Mouse (Mus musculus) limb, embryonic 15.5 days (tissue): ENCODE measurements around the gene S100a4. TPM values are rescaled to one million over a fixed set of nuclear protein-coding genes. Genes with fewer than 3 reads are reported as not detected.

ENCODE experiments used
- ATAC-seq: fragments of 200-750 bp; cut with Nextera tagmentation; 2 replicates; pipeline ENCODE4 v1.8.0; 2017; ENCODE audit warnings: low read depth, moderate TSS enrichment; ENCODE audit not compliant: insufficient number of reproducible peaks, low FRiP score, low TSS enrichment
- H3K27ac ChIP-seq: fragments of 300-500 bp; sonication (generic); 2 replicates; pipeline ENCODE4 v1.5.1; 2015; ENCODE audit warnings: moderate library complexity, mild to moderate bottlenecking, inconsistent platforms
- H3K27me3 ChIP-seq: fragments of 300-500 bp; sonication (generic); 2 replicates; pipeline ENCODE4 v1.6.1; 2015; ENCODE audit warnings: inconsistent platforms
- H3K36me3 ChIP-seq: fragments of 300-500 bp; sonication (generic); 2 replicates; pipeline ENCODE4 v1.6.1; 2015; ENCODE audit warnings: inconsistent platforms
- H3K4me1 ChIP-seq: fragments of 300-500 bp; sonication (generic); 2 replicates; pipeline ENCODE4 v1.6.1; 2015; ENCODE audit warnings: inconsistent platforms
- H3K4me2 ChIP-seq: fragments of 300-500 bp; sonication (generic); 2 replicates; pipeline ENCODE4 v1.6.1; 2015; ENCODE audit warnings: mild to moderate bottlenecking, inconsistent platforms
- H3K4me3 ChIP-seq: fragments of 300-500 bp; sonication (generic); 2 replicates; pipeline ENCODE4 v1.5.1; 2015; ENCODE audit warnings: mild to moderate bottlenecking, inconsistent platforms
- H3K9ac ChIP-seq: fragments of 300-500 bp; sonication (generic); 2 replicates; pipeline ENCODE4 v1.6.1; 2015; ENCODE audit warnings: inconsistent platforms
- H3K9me3 ChIP-seq: fragments of 300-500 bp; sonication (generic); 2 replicates; pipeline ENCODE4 v1.6.1; 2016; ENCODE audit warnings: inconsistent platforms
- WGBS: fragments of 180-500 bp; shearing (Covaris S2); methylation state at CpG from one replicate; pipeline ENCODE4 v1.1.7; 2015; 5-methylcytosine and 5-hydroxymethylcytosine counted together
- polyA plus RNA-seq: library from polyadenylated mRNA; unstranded; fragments of >200 nt; fragmentation: Nextera tagmentation; extraction: Ambion mirVana; gene quantifications from 2 replicates; pipeline ENCODE4 v1.2.1, GENCODE M21; 2015

Gene S100a4
- polyA plus RNA-seq, 1 experiment from 2014 or later, result 21.0 TPM

DNA sequence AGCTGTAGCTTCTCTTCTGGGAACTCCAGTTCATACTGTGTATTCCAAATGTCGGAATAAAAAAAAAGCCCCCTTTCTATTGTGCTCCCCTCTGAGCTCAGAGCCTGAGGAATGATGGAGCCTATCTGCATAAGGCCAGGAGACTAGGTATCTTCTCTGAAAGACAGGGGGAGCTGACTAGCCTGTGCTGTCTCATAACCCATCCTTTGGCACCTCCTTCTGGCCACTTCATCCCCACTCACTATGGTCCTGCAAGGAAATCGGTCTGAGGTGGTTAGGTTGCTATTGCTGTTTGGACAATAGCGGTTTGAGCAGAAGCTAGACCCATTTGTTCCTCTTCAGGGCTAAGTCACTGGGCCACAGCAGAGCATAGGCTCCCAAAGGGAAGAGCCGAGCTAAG lies 24.2 kb downstream of the S100a4 start:
- Histone ChIP-seq H3K4me3 (no peak overlapping the region), H3K4me1 (peaks cover 11% of the 10 kb centered on the region), H3K4me2 (no peak overlapping the region), H3K27me3 (no peaks in the 10 kb centered on the region), H3K36me3 (no peaks in the 10 kb centered on the region), H3K9ac (no peak overlapping the region), H3K27ac (no peak overlapping the region), H3K9me3 (no peaks in the 10 kb centered on the region)
- 66% methylated on average over 4 of the region's 4 CpGs for WGBS
- no peak for ATAC-seq

DNA sequence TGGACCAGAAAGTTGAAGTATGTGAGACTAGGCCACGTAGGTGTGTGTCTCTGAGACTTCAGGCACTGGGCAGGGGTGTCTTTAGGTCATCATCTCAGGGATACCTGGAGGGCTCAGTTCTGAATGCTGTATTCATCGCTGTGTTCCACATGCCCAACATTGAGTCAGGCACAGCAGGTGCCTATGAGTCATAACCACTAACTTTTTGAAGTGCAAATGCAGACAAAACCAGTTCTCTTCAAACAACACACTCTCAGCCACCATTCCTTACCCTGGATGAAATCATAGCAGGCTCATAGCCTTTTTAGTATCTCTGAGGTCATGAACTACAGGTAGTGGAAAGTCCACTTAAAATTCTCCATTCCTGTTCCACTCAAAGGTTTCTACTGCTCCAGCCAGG lies 25.7 kb downstream of the S100a4 start:
- no peak overlapping the region for H3K4me2 ChIP-seq
- no peak overlapping the region for H3K4me3 ChIP-seq
- no peaks in the 10 kb centered on the region for H3K9me3 ChIP-seq
- no peak overlapping the region for H3K27ac ChIP-seq
- no peak for ATAC-seq
- no peaks in the 10 kb centered on the region for H3K36me3 ChIP-seq
- H3K27me3 ChIP-seq, result no peaks in the 10 kb centered on the region
- no peaks in the 10 kb centered on the region for H3K4me1 ChIP-seq
- 69% methylated on average over 2 of the region's 2 CpGs for WGBS
- no peak overlapping the region for H3K9ac ChIP-seq

DNA sequence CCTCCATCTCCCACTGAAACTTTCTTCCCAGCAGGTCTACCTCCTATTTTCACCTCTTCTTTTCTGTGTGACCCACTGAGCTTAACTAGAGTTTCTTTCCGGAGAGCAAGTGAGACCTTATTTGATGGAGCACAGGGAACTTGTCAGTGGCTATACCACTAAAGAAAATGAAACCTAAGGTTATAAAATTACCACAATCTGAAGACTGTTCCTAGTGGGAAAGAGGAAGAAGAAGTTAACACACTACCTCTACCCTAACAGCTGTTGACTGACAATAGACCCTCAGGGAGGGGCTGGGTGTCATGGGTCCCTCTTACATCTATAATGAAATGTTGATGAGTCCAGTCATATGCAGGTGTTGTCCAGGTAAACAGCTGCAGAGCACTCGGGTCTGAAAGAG lies 28.4 kb downstream of the S100a4 start:
- no peaks in the 10 kb centered on the region for H3K4me1 ChIP-seq
- H3K4me2 ChIP-seq, result no peak overlapping the region
- H3K27ac ChIP-seq, result no peak overlapping the region
- H3K27me3 ChIP-seq, result no peaks in the 10 kb centered on the region
- H3K9me3 ChIP-seq, result no peaks in the 10 kb centered on the region
- 67% methylated on average over 2 of the region's 2 CpGs for WGBS
- H3K9ac ChIP-seq, result no peak overlapping the region
- no peak for ATAC-seq
- no peak overlapping the region for H3K4me3 ChIP-seq
- H3K36me3 ChIP-seq, result no peaks in the 10 kb centered on the region

DNA sequence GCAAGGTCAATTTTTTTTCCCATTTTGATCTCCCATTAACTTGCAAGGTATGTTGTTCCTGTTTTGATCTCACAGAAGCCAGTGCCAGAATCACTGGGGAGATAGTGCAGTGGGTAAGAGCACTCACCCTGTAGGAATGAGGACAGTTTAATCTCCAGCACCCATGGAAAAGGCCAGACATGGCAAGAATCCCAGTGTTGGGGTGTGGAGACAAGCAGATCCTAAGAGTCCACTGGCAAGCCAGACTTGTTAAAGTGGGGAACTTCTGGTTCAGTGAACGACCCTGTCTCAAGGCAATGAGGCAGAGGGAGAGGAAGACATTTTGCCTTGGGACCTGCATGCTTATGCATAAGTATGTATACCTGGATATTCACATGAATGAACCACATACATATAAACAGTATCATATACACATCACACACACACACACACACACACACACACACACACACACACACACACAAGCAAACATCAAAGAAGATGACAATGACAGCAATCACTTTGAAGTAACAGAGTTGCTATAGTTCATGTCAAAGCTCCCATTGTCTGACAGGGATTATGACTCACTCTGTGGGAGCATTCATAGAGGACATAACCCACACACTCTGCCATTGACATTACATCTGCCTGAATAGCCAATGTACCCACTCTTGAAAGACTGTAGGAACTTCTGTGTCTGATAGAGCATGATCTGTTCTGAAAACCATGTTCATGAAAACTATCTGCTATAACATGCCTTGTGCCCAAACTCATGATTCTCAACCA lies 35.1 kb downstream of the S100a4 start:
- Histone ChIP-seq H3K27ac (no peak overlapping the region), H3K4me2 (no peak overlapping the region), H3K4me3 (no peak overlapping the region), H3K9ac (no peak overlapping the region), H3K36me3 (no peaks in the 10 kb centered on the region), H3K4me1 (no peaks in the 10 kb centered on the region), H3K9me3 (no peaks in the 10 kb centered on the region), H3K27me3 (no peaks in the 10 kb centered on the region)
- no peak for ATAC-seq
- 83% methylated on average over 1 of the region's 1 CpGs for WGBS

DNA sequence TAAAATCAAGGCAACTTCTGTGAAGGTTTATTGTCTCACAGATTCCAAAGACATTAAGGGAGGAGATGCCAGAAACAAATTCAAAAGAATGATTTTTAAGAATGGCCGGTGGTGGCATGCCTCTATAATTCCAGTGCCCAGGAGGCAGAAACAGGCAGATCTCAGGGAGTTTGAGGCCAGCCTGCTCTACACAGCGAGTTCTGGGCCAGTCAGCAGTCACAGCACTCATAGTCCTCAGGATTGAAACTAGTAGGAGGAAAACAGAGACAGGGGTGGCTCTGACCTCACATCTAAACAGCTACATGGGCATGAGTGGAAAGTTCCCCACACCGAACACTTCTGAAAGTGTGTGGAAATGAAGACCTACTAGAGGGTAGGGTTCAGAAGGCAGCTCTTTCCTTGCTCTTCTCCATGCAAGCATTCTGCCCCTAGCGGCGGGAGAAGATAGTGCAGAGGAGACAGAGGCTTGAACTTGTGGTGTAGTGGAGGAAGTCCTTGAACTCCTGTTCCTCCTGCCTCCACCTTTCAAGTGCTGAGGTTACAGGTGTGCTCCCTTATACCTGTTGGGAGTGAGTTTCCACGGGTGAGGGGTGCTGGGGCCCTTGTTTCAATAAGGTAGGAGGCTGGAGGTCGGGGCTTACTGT lies 36.1 kb downstream of the S100a4 start:
- Histone ChIP-seq H3K4me1 (no peaks in the 10 kb centered on the region), H3K4me2 (no peak overlapping the region), H3K27me3 (no peaks in the 10 kb centered on the region), H3K27ac (no peak overlapping the region), H3K4me3 (no peak overlapping the region), H3K9ac (no peak overlapping the region), H3K9me3 (no peaks in the 10 kb centered on the region), H3K36me3 (no peaks in the 10 kb centered on the region)
- ATAC-seq, result no peak
- 52% methylated on average over 7 of the region's 7 CpGs for WGBS

DNA sequence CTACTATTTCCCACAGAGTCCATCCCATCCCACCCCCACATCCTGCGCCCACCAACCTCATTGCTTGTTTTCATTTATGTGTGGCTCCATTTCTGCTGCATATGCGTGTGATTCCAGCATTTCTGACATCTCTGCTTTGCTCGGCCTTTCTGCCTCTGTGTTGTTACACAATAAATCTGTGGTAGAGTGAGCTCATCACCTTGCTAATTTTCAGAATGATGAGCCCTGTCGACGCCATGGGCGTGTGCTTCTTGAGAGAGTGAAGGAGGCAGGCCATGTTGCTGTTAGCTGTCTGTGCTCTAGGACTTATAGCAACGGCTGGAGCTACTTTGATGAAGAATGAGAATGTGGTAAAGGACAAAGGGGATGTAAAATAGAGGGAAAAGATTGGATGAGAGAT lies 37.4 kb downstream of the S100a4 start:
- H3K9ac ChIP-seq, result no peak overlapping the region
- no peaks in the 10 kb centered on the region for H3K27me3 ChIP-seq
- no peak overlapping the region for H3K4me2 ChIP-seq
- no peak overlapping the region for H3K4me3 ChIP-seq
- ATAC-seq, result no peak
- H3K9me3 ChIP-seq, result no peaks in the 10 kb centered on the region
- H3K27ac ChIP-seq, result no peak overlapping the region
- WGBS, result 78% methylated on average over 7 of the region's 7 CpGs
- no peaks in the 10 kb centered on the region for H3K36me3 ChIP-seq
- H3K4me1 ChIP-seq, result no peaks in the 10 kb centered on the region

DNA sequence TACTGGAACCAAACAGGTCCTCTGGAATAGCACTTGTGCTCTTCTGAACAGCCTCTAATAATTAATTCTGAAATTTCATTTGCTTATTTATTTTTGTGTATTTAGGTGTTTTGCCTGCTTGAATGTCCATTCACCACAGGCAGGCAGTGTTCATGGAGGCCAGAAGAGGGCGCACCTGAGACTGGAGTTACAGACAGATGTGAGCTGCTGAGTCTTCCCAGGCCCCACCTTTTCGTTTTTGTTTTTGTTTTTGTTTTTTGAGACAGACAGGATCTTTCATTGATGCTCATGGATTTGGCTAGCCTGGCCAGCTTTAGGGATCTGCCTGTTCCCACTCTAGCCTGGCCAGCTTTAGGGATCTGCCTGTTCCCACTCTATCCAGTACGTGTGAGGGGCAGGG lies 40.6 kb downstream of the S100a4 start:
- no peak overlapping the region for H3K9ac ChIP-seq
- ATAC-seq, result no peak
- H3K27me3 ChIP-seq, result no peaks in the 10 kb centered on the region
- no peak overlapping the region for H3K4me3 ChIP-seq
- H3K4me2 ChIP-seq, result no peak overlapping the region
- H3K36me3 ChIP-seq, result no peaks in the 10 kb centered on the region
- no peak overlapping the region for H3K27ac ChIP-seq
- no peaks in the 10 kb centered on the region for H3K9me3 ChIP-seq
- H3K4me1 ChIP-seq, result no peaks in the 10 kb centered on the region
- WGBS, result 49% methylated on average over 3 of the region's 3 CpGs

DNA sequence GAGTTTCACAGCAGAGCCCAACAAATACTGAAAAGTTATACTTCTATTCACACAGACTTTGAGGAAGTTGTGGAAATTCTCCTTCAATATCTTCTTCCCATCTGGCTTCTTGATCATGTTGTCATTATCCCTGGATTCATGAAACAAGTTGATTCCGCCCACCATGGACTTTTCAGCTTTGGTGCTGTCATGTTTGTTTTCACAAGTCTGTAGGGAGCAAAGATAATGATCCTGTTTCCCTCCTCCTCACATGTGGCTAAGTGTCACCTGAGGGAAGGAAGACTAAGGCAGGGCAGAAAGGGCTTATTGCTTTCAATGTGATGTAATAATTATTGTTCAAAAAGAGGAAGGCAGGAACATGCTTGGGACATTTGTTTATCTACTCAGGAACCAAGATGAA lies 43.7 kb downstream of the S100a4 start:
- Histone ChIP-seq H3K4me2 (no peak overlapping the region), H3K36me3 (no peaks in the 10 kb centered on the region), H3K27ac (no peak overlapping the region), H3K4me3 (no peak overlapping the region), H3K27me3 (no peaks in the 10 kb centered on the region), H3K9me3 (no peaks in the 10 kb centered on the region), H3K9ac (no peak overlapping the region), H3K4me1 (no peaks in the 10 kb centered on the region)
- ATAC-seq, result no peak
- WGBS, result 88% methylated on average over 1 of the region's 1 CpGs

DNA sequence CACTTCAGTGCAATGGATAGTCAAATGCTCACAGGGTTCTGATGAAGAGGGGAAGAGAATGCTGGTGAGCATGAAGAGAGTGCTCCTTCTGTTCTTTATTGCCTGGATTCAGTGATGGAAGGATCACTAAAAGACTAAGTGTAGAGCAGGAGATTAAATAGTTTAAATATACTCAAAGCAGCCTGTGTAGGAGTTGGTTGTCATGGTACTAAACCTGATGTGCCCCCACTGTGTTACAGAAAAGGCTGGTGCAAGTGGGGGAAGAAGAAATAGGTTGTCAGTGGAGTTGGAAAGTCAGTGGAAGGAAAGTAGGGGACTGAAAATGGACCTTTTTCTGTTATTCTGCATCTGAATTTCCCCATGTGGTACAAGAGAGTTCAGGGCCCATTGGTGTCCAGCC lies 45.4 kb downstream of the S100a4 start:
- H3K27me3 ChIP-seq, result no peaks in the 10 kb centered on the region
- H3K4me1 ChIP-seq, result no peaks in the 10 kb centered on the region
- H3K9ac ChIP-seq, result no peak overlapping the region
- H3K4me3 ChIP-seq, result no peak overlapping the region
- no peak overlapping the region for H3K27ac ChIP-seq
- H3K9me3 ChIP-seq, result no peaks in the 10 kb centered on the region
- no peak for ATAC-seq
- H3K4me2 ChIP-seq, result no peak overlapping the region
- H3K36me3 ChIP-seq, result no peaks in the 10 kb centered on the region

DNA sequence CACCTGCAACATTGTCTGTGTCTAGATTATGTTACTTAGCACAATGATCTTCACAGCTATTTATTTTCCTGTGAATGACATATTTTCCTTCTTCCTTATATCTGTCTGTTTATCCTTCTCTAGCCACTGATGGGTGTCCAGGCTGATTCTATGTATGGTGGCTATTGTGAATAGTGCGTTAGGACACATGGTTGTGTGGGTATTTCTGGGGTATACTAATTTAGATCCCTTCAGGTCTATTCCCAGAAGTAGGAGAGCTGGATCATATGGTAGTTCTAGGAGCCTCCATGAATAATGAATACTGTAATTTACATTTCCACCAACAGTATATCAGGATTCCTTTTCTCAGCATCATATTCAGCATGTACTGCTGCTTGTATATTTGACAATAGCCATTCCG lies 46.3 kb downstream of the S100a4 start:
- no peak for ATAC-seq
- H3K27ac ChIP-seq, result no peak overlapping the region
- no peak overlapping the region for H3K4me2 ChIP-seq
- no peaks in the 10 kb centered on the region for H3K4me1 ChIP-seq
- no peak overlapping the region for H3K4me3 ChIP-seq
- no peaks in the 10 kb centered on the region for H3K9me3 ChIP-seq
- no peaks in the 10 kb centered on the region for H3K36me3 ChIP-seq
- 90% methylated on average over 2 of the region's 2 CpGs for WGBS
- H3K9ac ChIP-seq, result no peak overlapping the region
- H3K27me3 ChIP-seq, result no peaks in the 10 kb centered on the region

DNA sequence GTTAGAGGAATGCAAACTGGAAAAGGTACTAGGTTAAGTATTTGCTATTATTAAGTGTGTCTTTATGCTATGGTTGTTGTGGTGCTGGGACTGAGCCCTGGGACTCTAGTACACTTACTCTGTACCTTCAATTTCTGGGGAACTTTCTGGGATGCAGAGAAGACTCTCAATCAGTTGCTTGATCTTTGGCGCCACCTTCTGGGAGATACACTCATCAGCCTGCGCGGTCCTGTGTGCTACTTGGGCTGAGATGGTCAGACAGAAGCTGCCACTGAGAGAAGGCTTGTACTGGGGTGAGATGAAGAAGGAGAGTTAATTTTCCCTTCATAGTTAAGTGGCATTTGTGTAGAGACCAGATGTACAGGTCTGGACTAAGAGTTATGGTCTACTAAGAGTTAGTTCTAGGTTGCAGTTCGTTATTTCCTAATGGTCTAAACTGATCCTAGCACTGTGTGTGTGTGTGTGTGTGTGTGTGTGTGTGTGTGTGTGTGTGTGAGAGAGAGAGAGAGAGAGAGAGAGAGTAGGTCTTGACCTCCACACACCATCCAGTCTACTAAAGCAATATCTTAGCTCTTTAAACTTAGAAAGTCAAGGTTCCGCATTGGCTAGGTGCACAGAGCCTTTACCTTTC lies 49.4 kb downstream of the S100a4 start:
- ATAC-seq, result no peak
- H3K27ac ChIP-seq, result no peak overlapping the region
- H3K27me3 ChIP-seq, result 0 out of 2 replicates have a peak, but pooled peaks cover 3% of the 10 kb centered on the region
- H3K4me2 ChIP-seq, result no peak overlapping the region
- H3K36me3 ChIP-seq, result no peaks in the 10 kb centered on the region
- H3K9me3 ChIP-seq, result no peaks in the 10 kb centered on the region
- H3K4me3 ChIP-seq, result no peak overlapping the region
- H3K4me1 ChIP-seq, result no peaks in the 10 kb centered on the region
- WGBS, result 34% methylated on average over 5 of the region's 5 CpGs
- no peak overlapping the region for H3K9ac ChIP-seq

DNA sequence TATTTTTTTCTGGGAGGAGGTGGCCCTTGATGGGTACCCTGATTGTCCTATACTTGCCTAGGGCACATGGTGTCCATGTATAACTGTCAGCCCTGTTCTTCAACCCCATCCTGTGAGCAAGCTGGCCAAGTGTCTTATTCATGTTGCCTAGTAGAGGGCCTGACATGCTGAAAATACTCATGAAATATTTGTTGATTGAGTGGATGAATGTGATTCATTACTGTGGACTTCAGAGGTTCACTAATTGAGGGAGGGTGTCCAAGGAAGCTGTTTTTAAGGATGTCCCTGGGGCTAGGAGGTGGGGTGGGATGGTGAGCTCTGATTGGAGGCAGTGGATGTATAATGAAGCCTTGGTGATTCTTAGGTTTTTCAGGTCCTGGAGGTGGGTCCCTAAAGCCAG lies 50.1 kb downstream of the S100a4 start, which contains the start of gene S100a7a:
Gene S100a7a, plus strand, starts transcription at position 301 of the 400 bp plus-strand sequence.
- Histone ChIP-seq H3K4me1 (no peaks in the 10 kb centered on the region), H3K27ac (no peak within 1 kb of the TSS), H3K4me2 (no peak within 1 kb of the TSS), H3K4me3 (no peak within 1 kb of the TSS), H3K36me3 (no peaks in the 10 kb centered on the region), H3K9ac (no peak within 1 kb of the TSS), H3K27me3 (0 out of 2 replicates have a peak, but pooled peaks cover 3% of the 10 kb centered on the region), H3K9me3 (no peaks in the 10 kb centered on the region)
- no peak for ATAC-seq
